Mouse (Mus musculus): ENCODE data around the gene Gtf2ird1. TPM values are rescaled to one million over a fixed set of nuclear protein-coding genes. Genes with fewer than 3 reads are reported as not detected.

The Gtf2ird1 gene
- polyA plus RNA-seq, 1 experiment: 22.4 TPM

DNA sequence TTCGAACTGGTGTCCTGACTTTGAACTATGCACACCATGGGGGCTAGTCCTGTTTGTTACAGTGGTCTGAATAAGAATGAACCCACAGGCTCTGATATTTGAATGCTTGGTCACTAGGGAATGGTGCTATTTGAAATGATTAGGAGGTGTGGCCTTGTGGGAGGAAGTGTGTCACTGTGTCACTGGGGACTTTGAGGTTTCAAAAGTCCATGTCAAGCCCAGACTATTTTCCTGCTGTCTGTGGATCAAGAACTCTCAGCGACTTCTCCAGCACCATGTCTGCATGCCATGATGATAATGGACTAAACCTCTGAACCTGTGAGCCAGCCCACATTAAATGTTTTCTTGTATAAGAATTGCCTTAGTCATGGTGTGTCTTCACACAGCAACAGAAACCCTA is 44.2 kb downstream of the Gtf2ird1 start:
- Histone ChIP-seq H3K27me3 (replicated peaks; ENCODE audit: control insufficient read depth, insufficient read depth, low read length) (no peaks in the 10 kb centered on the region), H3K4me1 (ENCODE audit: control insufficient read depth, insufficient read depth, low read length) (no peaks in the 10 kb centered on the region), H3K36me3 (ENCODE audit: control insufficient read depth, insufficient read depth, low read length) (no peaks in the 10 kb centered on the region; the same call in 1 of the 2 replicates), H3K27ac (ENCODE audit: insufficient read depth, low read depth, low read length) (no peak overlapping the region), H3K4me3 (ENCODE audit: insufficient read depth, low read depth, low read length) (no peak overlapping the region)
- TF ChIP-seq CTCF (conservative IDR thresholded peaks at IDR 0.05; ENCODE audit: insufficient read depth, insufficient read length, low read depth, low read length) (no peak), POLR2A (IDR thresholded peaks at IDR 0.05; ENCODE audit: low read depth, low read length) (no peak)
- DNase-seq: no peak
- WGBS: 68% methylated on average over 2 of the region's 2 CpGs

GRCm38 (mm10) chr5:134410307-134410836 is 46.1 kb downstream of the Gtf2ird1 start:
- no peak overlapping the region for H3K27ac ChIP-seq (ENCODE audit: insufficient read depth, low read depth, low read length)
- H3K4me1 ChIP-seq (ENCODE audit: control insufficient read depth, insufficient read depth, low read length): no peaks in the 10 kb centered on the region
- H3K4me3 ChIP-seq (ENCODE audit: insufficient read depth, low read depth, low read length): no peak overlapping the region
- no peak for DNase-seq
- no peaks in the 10 kb centered on the region for H3K27me3 ChIP-seq (replicated peaks; ENCODE audit: control insufficient read depth, insufficient read depth, low read length)
- no peak for TF ChIP-seq CTCF (conservative IDR thresholded peaks at IDR 0.05; ENCODE audit: insufficient read depth, insufficient read length, low read depth, low read length)
- no peak for TF ChIP-seq POLR2A (IDR thresholded peaks at IDR 0.05; ENCODE audit: low read depth, low read length)
- no peaks in the 10 kb centered on the region; the same call in 1 of the 2 replicates for H3K36me3 ChIP-seq (ENCODE audit: control insufficient read depth, insufficient read depth, low read length)
- WGBS: 95% methylated on average over 7 of the region's 7 CpGs

DNA sequence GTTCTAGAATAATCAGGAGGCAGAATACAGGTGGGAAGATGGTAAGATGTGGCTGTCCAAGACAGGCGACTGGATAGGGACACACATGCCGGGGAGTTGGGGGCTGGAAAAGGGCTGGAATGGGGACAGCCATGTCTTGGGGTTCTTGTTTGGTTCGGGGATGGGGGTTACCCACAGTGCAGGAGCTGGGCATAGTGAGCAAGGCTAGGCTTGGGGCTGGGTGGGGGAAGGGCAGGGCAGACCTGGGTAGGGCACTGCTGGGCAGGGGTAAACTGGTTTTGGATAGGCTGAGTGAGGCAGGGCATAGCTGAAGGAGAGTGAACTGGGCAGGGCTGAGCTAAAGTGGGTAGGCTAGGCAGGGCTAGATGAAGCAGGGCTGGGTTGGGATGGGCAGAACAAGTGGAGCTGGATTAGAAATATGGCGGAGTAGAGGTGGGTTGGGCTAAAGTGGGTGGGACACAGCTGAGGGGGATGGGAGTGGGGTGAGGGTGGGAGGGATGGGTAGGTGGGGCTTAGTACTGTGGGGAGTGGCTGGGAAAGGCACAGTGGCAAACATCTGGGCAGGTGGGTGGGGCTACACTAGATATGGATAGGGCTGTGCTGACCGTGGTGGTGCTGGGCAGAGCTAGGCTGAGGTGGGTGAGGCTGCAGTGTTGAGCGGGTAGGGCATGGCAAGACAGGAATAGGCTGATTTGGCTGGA is 46.8 kb downstream of the Gtf2ird1 start:
- no peaks in the 10 kb centered on the region; the same call in 1 of the 2 replicates for H3K36me3 ChIP-seq (ENCODE audit: control insufficient read depth, insufficient read depth, low read length)

GRCm38 (mm10) chr5:134408119-134408518 is 48.4 kb downstream of the Gtf2ird1 start:
- Histone ChIP-seq H3K27ac (ENCODE audit: insufficient read depth, low read depth, low read length) (no peak overlapping the region), H3K27me3 (replicated peaks; ENCODE audit: control insufficient read depth, insufficient read depth, low read length) (no peaks in the 10 kb centered on the region), H3K4me3 (ENCODE audit: insufficient read depth, low read depth, low read length) (no peak overlapping the region), H3K4me1 (ENCODE audit: control insufficient read depth, insufficient read depth, low read length) (no peaks in the 10 kb centered on the region), H3K36me3 (ENCODE audit: control insufficient read depth, insufficient read depth, low read length) (no peaks in the 10 kb centered on the region; the same call in 1 of the 2 replicates)
- no peak for TF ChIP-seq POLR2A (IDR thresholded peaks at IDR 0.05; ENCODE audit: low read depth, low read length)
- no peak for TF ChIP-seq CTCF (conservative IDR thresholded peaks at IDR 0.05; ENCODE audit: insufficient read depth, insufficient read length, low read depth, low read length)
- WGBS: 93% methylated on average over 5 of the region's 5 CpGs
- no peak for DNase-seq

More for the DNA sequence above, 46.8 kb downstream of the Gtf2ird1 start:
- WGBS: 95% methylated on average over 6 of the region's 6 CpGs
- DNase-seq: no peak
- TF ChIP-seq CTCF (conservative IDR thresholded peaks at IDR 0.05; ENCODE audit: insufficient read depth, insufficient read length, low read depth, low read length) (no peak), POLR2A (IDR thresholded peaks at IDR 0.05; ENCODE audit: low read depth, low read length) (no peak)
- Histone ChIP-seq H3K27me3 (replicated peaks; ENCODE audit: control insufficient read depth, insufficient read depth, low read length) (no peaks in the 10 kb centered on the region), H3K4me3 (ENCODE audit: insufficient read depth, low read depth, low read length) (no peak overlapping the region), H3K4me1 (ENCODE audit: control insufficient read depth, insufficient read depth, low read length) (no peaks in the 10 kb centered on the region), H3K27ac (ENCODE audit: insufficient read depth, low read depth, low read length) (no peak overlapping the region)

- TF ChIP-seq CTCF (conservative IDR thresholded peaks at IDR 0.05; ENCODE audit: insufficient read depth, insufficient read length, low read depth, low read length) (no peak), POLR2A (IDR thresholded peaks at IDR 0.05; ENCODE audit: low read depth, low read length) (no peak)
- DNase-seq: no peak
- no peak overlapping the region for H3K4me3 ChIP-seq (ENCODE audit: insufficient read depth, low read depth, low read length)
- H3K27me3 ChIP-seq (replicated peaks; ENCODE audit: control insufficient read depth, insufficient read depth, low read length): no peaks in the 10 kb centered on the region
- no peaks in the 10 kb centered on the region for H3K4me1 ChIP-seq (ENCODE audit: control insufficient read depth, insufficient read depth, low read length)
- H3K36me3 ChIP-seq (ENCODE audit: control insufficient read depth, insufficient read depth, low read length): no peaks in the 10 kb centered on the region
- no peak overlapping the region for H3K27ac ChIP-seq (ENCODE audit: insufficient read depth, low read depth, low read length)
- 90% methylated on average over 18 of the region's 18 CpGs for WGBS
These were observed 54.7 kb downstream of the Gtf2ird1 start for GRCm38 (mm10) chr5:134401841-134402240.

GRCm38 (mm10) chr5:134397434-134398163 is 58.9 kb downstream of the Gtf2ird1 start:
- H3K4me3 ChIP-seq (ENCODE audit: insufficient read depth, low read depth, low read length): no peak overlapping the region
- H3K27me3 ChIP-seq (replicated peaks; ENCODE audit: control insufficient read depth, insufficient read depth, low read length): no peaks in the 10 kb centered on the region
- TF ChIP-seq CTCF (conservative IDR thresholded peaks at IDR 0.05; ENCODE audit: insufficient read depth, insufficient read length, low read depth, low read length) (no peak), POLR2A (IDR thresholded peaks at IDR 0.05; ENCODE audit: low read depth, low read length) (no peak)
- H3K27ac ChIP-seq (ENCODE audit: insufficient read depth, low read depth, low read length): no peak overlapping the region
- 0 out of 2 replicates have a peak, but pooled peaks cover 1% of the 10 kb centered on the region for H3K36me3 ChIP-seq (ENCODE audit: control insufficient read depth, insufficient read depth, low read length)
- WGBS: 92% methylated on average over 15 of the region's 15 CpGs
- no peak for DNase-seq
- no peaks in the 10 kb centered on the region for H3K4me1 ChIP-seq (ENCODE audit: control insufficient read depth, insufficient read depth, low read length)

GRCm38 (mm10) chr5:134396519-134396918 is 60.0 kb downstream of the Gtf2ird1 start:
- TF ChIP-seq CTCF (conservative IDR thresholded peaks at IDR 0.05; ENCODE audit: insufficient read depth, insufficient read length, low read depth, low read length): no peak
- no peak for TF ChIP-seq POLR2A (IDR thresholded peaks at IDR 0.05; ENCODE audit: low read depth, low read length)
- DNase-seq: no peak
- no peak overlapping the region for H3K27ac ChIP-seq (ENCODE audit: insufficient read depth, low read depth, low read length)
- no peaks in the 10 kb centered on the region for H3K4me1 ChIP-seq (ENCODE audit: control insufficient read depth, insufficient read depth, low read length)
- no peak overlapping the region for H3K4me3 ChIP-seq (ENCODE audit: insufficient read depth, low read depth, low read length)
- H3K27me3 ChIP-seq (replicated peaks; ENCODE audit: control insufficient read depth, insufficient read depth, low read length): no peaks in the 10 kb centered on the region
- whole genome bisulfite sequencing: 65% methylated on average over 9 of the region's 9 CpGs
- 0 out of 2 replicates have a peak, but pooled peaks cover 1% of the 10 kb centered on the region for H3K36me3 ChIP-seq (ENCODE audit: control insufficient read depth, insufficient read depth, low read length)
